ENCODE assay signal across 8 mouse cellular contexts in genomic region chr6:119175078-119175853, GRCm38 (mm10). TPM values are rescaled to one million over a fixed set of nuclear protein-coding genes. Genes with fewer than 3 reads are reported as not detected.
DNase-seq lines count a peak whose midpoint lies in the region; ATAC-seq and TF ChIP-seq lines count a peak whose summit lies in the region.

Dcp1b (plus strand) TSS chr6:119175253.

- peak; percentile 99 for ATAC-seq in kidney, embryonic 15.5 days (replicated peaks; ENCODE audit: low FRiP score)
- peak; percentile 76 for ATAC-seq in monocyte, adult 5-6 weeks (replicated peaks; ENCODE audit: insufficient number of reproducible peaks, low FRiP score, low TSS enrichment, poor library complexity, severe bottlenecking)

- H3K27ac ChIP-seq in bone marrow macrophage, adult 2 months (ENCODE audit: insufficient read depth, low read depth, low read length) = peak within 1 kb of the TSS; percentile 57
- H3K27ac ChIP-seq in embryonic fibroblast, embryonic 13.5 days (ENCODE audit: insufficient read depth, low read length) = no peak within 1 kb of the TSS
- H3K27ac ChIP-seq in heart, embryonic 10.5 days = peak within 1 kb of the TSS; percentile 96
- H3K27ac ChIP-seq in kidney, embryonic 15.5 days = peak within 1 kb of the TSS; percentile 91

- H3K9ac ChIP-seq in kidney, embryonic 15.5 days = peak within 1 kb of the TSS; percentile 69

- TF ChIP-seq CTCF in bone marrow macrophage, adult 2 months (IDR thresholded peaks at IDR 0.05; ENCODE audit: low read depth, low read length) = no peak
- TF ChIP-seq CTCF in embryonic fibroblast, embryonic 13.5 days (IDR thresholded peaks at IDR 0.05; ENCODE audit: borderline replicate concordance, insufficient read depth, low read length) = no peak

- H3K4me3 ChIP-seq in bone marrow macrophage, adult 2 months (ENCODE audit: insufficient read depth, low read length) = peak within 1 kb of the TSS; percentile 79
- peak within 1 kb of the TSS; percentile 86 for H3K4me3 ChIP-seq in embryonic fibroblast, embryonic 13.5 days (ENCODE audit: insufficient read depth, low read length)
- H3K4me3 ChIP-seq in heart, embryonic 10.5 days = peak within 1 kb of the TSS; percentile 82
- peak within 1 kb of the TSS; percentile 79 for H3K4me3 ChIP-seq in kidney, embryonic 15.5 days (replicated peaks)

- peak within 1 kb of the TSS; percentile 65 for H3K4me2 ChIP-seq in kidney, embryonic 15.5 days

- H3K36me3 ChIP-seq in heart, embryonic 10.5 days = no peaks in the 10 kb centered on the region
- H3K36me3 ChIP-seq in kidney, embryonic 15.5 days = no peaks in the 10 kb centered on the region

- WGBS in heart, embryonic 10.5 days = under 1% methylated on average over 65 of the region's 65 CpGs
- WGBS in kidney, embryonic 15.5 days = under 1% methylated on average over 63 of the region's 65 CpGs

- H3K9me3 ChIP-seq in heart, embryonic 10.5 days = no peaks in the 10 kb centered on the region
- no peaks in the 10 kb centered on the region for H3K9me3 ChIP-seq in kidney, embryonic 15.5 days (replicated peaks)

- no peak for TF ChIP-seq POLR2A in bone marrow macrophage, adult 2 months (IDR thresholded peaks at IDR 0.05; ENCODE audit: borderline replicate concordance, low read depth, low read length)
- TF ChIP-seq POLR2A in embryonic fibroblast, embryonic 13.5 days (IDR thresholded peaks at IDR 0.05; ENCODE audit: low read depth, low read length) = peak; percentile 77

- H3K27me3 ChIP-seq in heart, embryonic 10.5 days (ENCODE audit: insufficient read depth, poor library complexity, severe bottlenecking) = no peaks in the 10 kb centered on the region
- H3K27me3 ChIP-seq in kidney, embryonic 15.5 days = no peaks in the 10 kb centered on the region

- DNase-seq in A20 (ENCODE audit: low read depth, low spot score) = peak; percentile 95
- DNase-seq in heart, embryonic 10.5 days (ENCODE audit: low spot score) = peak; percentile 95
- DNase-seq in liver = peak; percentile 90
- DNase-seq in spleen, postnatal 4 days (ENCODE audit: low spot score in 2 of 2) = peak; percentile 82 to 92

- H3K4me1 ChIP-seq in bone marrow macrophage, adult 2 months (ENCODE audit: control insufficient read depth, insufficient read depth, low read length) = peaks cover 9% of the 10 kb centered on the region
- 0 out of 2 replicates have a peak, but pooled peaks cover 3% of the 10 kb centered on the region for H3K4me1 ChIP-seq in embryonic fibroblast, embryonic 13.5 days (ENCODE audit: control insufficient read depth, insufficient read depth, low read length)
- peaks cover 58% of the 10 kb centered on the region for H3K4me1 ChIP-seq in heart, embryonic 10.5 days
- H3K4me1 ChIP-seq in kidney, embryonic 15.5 days = peaks cover 11% of the 10 kb centered on the region

RNA-seq across cellular contexts. Expression of gene Dcp1b, which starts in this region (rescaled TPM):
- polyA plus RNA-seq in bone marrow macrophage, adult 2 months (2012; ENCODE audit: insufficient read depth, insufficient read length, missing spikeins) = 10.0 and 13.4 TPM in 2 replicates
- 4.4 and 8.2 TPM in 2 replicates for polyA plus RNA-seq in embryonic fibroblast, embryonic 13.5 days (2011; ENCODE audit: insufficient read length, low read depth, missing spikeins)
- 8.1 and 10.4 TPM in 2 replicates for polyA plus RNA-seq in heart, embryonic 10.5 days (2016; fragmentation: Nextera tagmentation; extraction: Ambion mirVana)
- 7.3 and 8.3 TPM in 2 replicates for polyA plus RNA-seq in kidney, embryonic 15.5 days (2015; fragmentation: Nextera tagmentation; extraction: Ambion mirVana)
- total RNA-seq in monocyte, adult 5-6 weeks (2017) = 15.3 to 24.8 TPM (median 15.7 TPM) in 3 replicates
